Mouse (Mus musculus): ENCODE measurements at regions not wholly inside any gene's neighbourhood (a gene's known extent, or its start where the extent isn't known, plus 50 kb on each side); places are given as distances from the start of the nearest gene placed in this dataset.

DNA sequence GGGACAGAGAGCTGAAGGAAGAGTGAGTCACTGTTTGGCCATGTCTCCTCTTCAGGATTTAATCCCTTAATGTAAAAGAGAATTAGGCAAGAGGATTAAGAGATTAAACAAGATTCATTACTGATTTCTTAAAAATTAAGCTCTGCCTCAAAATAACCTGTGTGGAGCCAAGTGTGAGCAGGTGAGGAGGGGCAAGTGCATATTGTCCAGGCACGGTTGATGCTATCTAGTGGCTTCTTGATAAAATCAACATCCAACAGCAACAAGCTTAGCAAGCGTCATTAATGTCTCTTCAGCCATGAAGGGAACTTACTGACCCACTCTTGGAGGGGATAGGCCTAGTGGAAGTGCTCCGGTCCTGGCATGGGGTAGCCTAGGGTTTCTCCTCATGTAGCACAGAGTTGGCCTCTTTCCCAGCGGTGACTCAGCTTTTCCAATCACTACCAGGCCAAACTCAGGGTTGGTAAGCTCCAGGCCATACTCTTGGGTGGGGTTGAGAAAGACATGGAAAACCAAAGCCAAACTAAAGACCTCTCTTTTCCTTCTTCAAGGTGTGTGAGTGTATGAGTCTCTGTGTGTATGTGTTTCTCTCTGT is 55.0 kb upstream of the Ubr2 start:
- no peak overlapping the region for H3K27ac ChIP-seq (ENCODE audit: control insufficient read depth, insufficient read depth, low read depth, low read length)
- no peaks in the 10 kb centered on the region for H3K36me3 ChIP-seq (ENCODE audit: control insufficient read depth, insufficient read depth, low read length)
- H3K4me1 ChIP-seq (ENCODE audit: control insufficient read depth, insufficient read depth, low read length): no peaks in the 10 kb centered on the region
- H3K4me3 ChIP-seq (ENCODE audit: control insufficient read depth, low read depth, low read length): no peak overlapping the region
- TF ChIP-seq CTCF (IDR thresholded peaks at IDR 0.05; ENCODE audit: control insufficient read depth, insufficient read depth, insufficient replicate concordance, low read depth, low read length) (no peak), POLR2A (IDR thresholded peaks at IDR 0.05; ENCODE audit: control insufficient read depth, low read depth, low read length) (no peak)
- no peaks in the 10 kb centered on the region for H3K27me3 ChIP-seq (ENCODE audit: control insufficient read depth, insufficient read depth, low read length)

DNA sequence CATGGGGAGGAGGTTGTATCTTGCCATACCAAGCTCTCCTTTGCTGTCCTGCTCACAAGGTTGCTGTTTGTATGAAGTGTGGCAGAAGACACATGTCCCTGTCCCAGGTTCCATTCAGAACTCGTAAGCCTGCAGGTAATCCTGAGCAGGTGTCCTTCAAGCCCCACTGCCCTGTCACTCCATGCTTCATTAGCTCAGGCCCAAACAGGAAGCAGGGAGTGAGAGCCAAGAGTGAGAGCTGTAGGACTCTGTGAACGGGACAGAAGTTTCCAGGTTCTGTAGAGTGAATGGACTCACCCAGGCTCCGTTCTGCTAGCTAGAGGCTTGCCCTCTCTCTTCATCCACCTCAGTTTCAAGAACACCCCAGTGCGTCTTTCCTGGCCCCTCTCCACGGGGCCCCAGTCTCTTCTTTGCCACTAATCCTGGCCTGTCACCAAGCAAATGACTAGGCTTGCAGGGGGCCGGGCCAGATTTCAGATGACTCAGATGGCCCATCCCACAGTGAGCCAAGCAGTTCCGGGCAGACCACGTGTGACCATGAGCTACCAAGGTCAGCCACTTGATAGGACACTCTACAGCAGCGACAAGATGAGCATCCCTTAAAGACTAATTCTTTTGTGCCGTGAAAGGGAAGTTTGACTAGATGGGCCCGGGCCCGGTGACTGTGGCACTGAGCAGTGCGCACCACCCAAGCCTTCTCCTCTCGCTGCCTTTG is 54.4 kb upstream of the Ubr2 start:
- Histone ChIP-seq H3K27ac (ENCODE audit: control insufficient read depth, insufficient read depth, low read depth, low read length) (no peak overlapping the region), H3K4me1 (ENCODE audit: control insufficient read depth, insufficient read depth, low read length) (peaks cover 2% of the 10 kb centered on the region; the same call in 1 of the 2 replicates), H3K27me3 (ENCODE audit: control insufficient read depth, insufficient read depth, low read length) (no peaks in the 10 kb centered on the region), H3K4me3 (ENCODE audit: control insufficient read depth, low read depth, low read length) (no peak overlapping the region), H3K36me3 (ENCODE audit: control insufficient read depth, insufficient read depth, low read length) (no peaks in the 10 kb centered on the region)
- no peak for TF ChIP-seq CTCF (IDR thresholded peaks at IDR 0.05; ENCODE audit: control insufficient read depth, insufficient read depth, insufficient replicate concordance, low read depth, low read length)
- TF ChIP-seq POLR2A (IDR thresholded peaks at IDR 0.05; ENCODE audit: control insufficient read depth, low read depth, low read length): no peak

DNA sequence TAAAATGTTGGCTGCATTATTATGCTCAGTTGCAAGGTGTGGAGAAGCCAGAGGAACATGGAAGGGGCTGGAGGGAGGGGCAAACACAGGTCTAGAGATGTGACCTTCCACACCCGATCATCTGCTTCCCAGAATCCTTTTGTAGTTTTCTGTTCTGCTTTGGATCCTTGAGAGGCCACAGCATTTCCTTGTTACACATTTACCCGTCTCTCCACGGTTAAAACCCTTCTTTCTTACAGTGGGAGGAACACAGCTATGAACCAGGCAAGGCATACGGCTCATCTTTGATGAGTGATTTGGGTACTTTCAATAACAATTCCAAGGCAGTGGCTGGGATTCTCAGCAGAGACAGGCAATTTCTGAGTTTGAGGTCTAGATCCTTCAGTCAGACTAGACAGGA is 53.6 kb upstream of the Ubr2 start:
- Histone ChIP-seq H3K27me3 (ENCODE audit: control insufficient read depth, insufficient read depth, low read length) (no peaks in the 10 kb centered on the region), H3K4me3 (ENCODE audit: control insufficient read depth, low read depth, low read length) (no peak overlapping the region), H3K36me3 (ENCODE audit: control insufficient read depth, insufficient read depth, low read length) (no peaks in the 10 kb centered on the region), H3K4me1 (ENCODE audit: control insufficient read depth, insufficient read depth, low read length) (peaks cover 2% of the 10 kb centered on the region; the same call in 1 of the 2 replicates), H3K27ac (ENCODE audit: control insufficient read depth, insufficient read depth, low read depth, low read length) (no peak overlapping the region)
- no peak for TF ChIP-seq CTCF (IDR thresholded peaks at IDR 0.05; ENCODE audit: control insufficient read depth, insufficient read depth, insufficient replicate concordance, low read depth, low read length)
- TF ChIP-seq POLR2A (IDR thresholded peaks at IDR 0.05; ENCODE audit: control insufficient read depth, low read depth, low read length): no peak

DNA sequence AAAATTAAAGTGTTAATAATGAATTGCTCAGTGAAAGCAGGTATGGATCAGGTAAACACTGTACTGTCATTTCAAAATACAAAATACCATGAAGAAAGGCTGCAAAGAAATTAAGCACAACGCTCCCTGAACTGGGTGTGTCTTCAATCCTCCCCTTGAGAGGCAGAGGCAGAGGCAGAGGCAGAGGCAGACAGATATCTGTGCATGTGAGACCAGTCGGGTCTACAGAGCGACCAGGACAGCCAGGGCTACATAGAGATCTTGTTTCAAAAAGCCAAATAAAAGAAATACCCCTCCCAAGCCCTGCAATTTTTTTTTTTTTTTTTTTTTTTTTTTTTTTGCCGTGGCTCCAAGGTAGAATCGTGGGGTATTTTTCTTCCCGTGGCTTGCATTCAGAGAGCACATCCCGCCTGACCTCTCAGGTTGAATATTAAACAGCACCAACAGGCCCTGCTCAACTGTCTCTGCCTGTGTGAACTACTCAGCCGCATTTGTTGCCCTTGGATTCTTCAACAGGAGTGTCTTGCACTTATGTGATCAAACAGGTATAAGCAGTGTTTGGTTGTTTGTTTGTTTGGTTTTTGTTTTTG is 50.8 kb upstream of the Ubr2 start:
- H3K27me3 ChIP-seq (ENCODE audit: control insufficient read depth, insufficient read depth, low read length): no peaks in the 10 kb centered on the region
- H3K27ac ChIP-seq (ENCODE audit: control insufficient read depth, insufficient read depth, low read depth, low read length): no peak overlapping the region
- H3K4me3 ChIP-seq (ENCODE audit: control insufficient read depth, low read depth, low read length): no peak overlapping the region
- H3K4me1 ChIP-seq (ENCODE audit: control insufficient read depth, insufficient read depth, low read length): peaks cover 2% of the 10 kb centered on the region; the same call in 1 of the 2 replicates
- H3K36me3 ChIP-seq (ENCODE audit: control insufficient read depth, insufficient read depth, low read length): no peaks in the 10 kb centered on the region
- TF ChIP-seq CTCF (IDR thresholded peaks at IDR 0.05; ENCODE audit: control insufficient read depth, insufficient read depth, insufficient replicate concordance, low read depth, low read length): no peak
- no peak for TF ChIP-seq POLR2A (IDR thresholded peaks at IDR 0.05; ENCODE audit: control insufficient read depth, low read depth, low read length)

Measured in testis, adult 2 months (tissue).